Mouse (Mus musculus): Measurements from ENCODE around the gene Gm20441. TPM values are rescaled to one million over a fixed set of nuclear protein-coding genes. Genes with fewer than 3 reads are reported as not detected.

Gm20441 gene
- total and polyA plus RNA-seq, 2 experiments from 2014 or later: not detected

DNA sequence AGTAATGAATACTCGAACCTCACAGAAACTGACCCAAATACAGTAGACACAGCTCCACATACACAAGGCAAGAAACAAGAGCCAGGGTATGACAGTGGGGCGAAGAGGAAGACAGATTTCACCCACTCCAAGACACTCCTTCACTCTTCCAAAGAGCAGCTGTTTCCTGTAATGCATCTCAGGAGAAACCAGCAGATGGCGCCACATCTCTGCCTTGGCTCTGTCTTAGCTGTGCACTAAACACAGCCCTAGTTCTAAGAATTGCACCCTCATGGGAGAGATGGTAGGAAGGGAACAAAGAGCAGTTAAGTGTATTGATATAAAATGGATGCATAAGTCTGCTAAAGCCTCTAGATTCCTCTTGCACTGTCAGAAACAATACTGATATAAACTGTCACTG is 36.7 kb downstream of the Gm20441 start:
- ATAC-seq: peak; percentile 90
- no peaks in the 10 kb centered on the region for H3K4me1 ChIP-seq (ENCODE audit: insufficient read depth, low read length)
- H3K36me3 ChIP-seq (ENCODE audit: insufficient read depth, low read length): peaks cover 64% of the 10 kb centered on the region
- H3K9ac ChIP-seq (replicated peaks; ENCODE audit: low read length): no peak overlapping the region
- WGBS: 37% methylated on average over 3 of the region's 3 CpGs
- DNase-seq (ENCODE audit: low spot score): peak; percentile 93
- no peak overlapping the region for H3K4me3 ChIP-seq (ENCODE audit: low read length)
- TF ChIP-seq CTCF (IDR thresholded peaks at IDR 0.05; ENCODE audit: low read depth): peak; percentile 98
- H3K9me3 ChIP-seq (ENCODE audit: low read length): no peaks in the 10 kb centered on the region
- H3K27ac ChIP-seq: peak overlapping the region; percentile 36; the same call in 1 of the 2 replicates
- no peaks in the 10 kb centered on the region for H3K27me3 ChIP-seq (ENCODE audit: insufficient read depth, low read length)
- H3K4me2 ChIP-seq (ENCODE audit: low read depth, low read length): no peak overlapping the region

DNA sequence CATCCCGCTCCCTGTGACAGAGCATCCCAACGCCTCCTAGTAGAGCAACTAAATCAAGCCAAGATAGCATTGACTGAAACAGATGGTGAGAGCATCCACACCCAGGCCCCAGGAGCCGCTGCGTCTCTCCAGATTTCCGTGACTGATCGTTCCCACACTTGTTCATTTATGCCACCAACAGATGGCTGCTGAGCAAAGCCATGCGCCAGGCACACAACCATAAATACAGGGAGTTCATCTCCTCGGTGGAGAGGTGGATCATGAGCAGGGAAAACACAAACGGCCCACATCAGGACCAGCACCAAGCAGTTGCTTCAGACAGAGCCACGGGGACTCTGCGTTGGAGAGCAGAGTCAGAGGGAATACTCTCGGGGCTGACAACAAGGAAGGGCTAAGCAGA is 37.4 kb downstream of the Gm20441 start:
- H3K4me3 ChIP-seq (ENCODE audit: low read length): no peak overlapping the region
- peak; percentile 24 for DNase-seq (ENCODE audit: low spot score)
- ATAC-seq: no peak
- no peaks in the 10 kb centered on the region for H3K9me3 ChIP-seq (ENCODE audit: low read length)
- 77% methylated on average over 12 of the region's 12 CpGs for WGBS
- H3K9ac ChIP-seq (replicated peaks; ENCODE audit: low read length): no peak overlapping the region
- no peak for TF ChIP-seq CTCF (IDR thresholded peaks at IDR 0.05; ENCODE audit: low read depth)
- no peak overlapping the region for H3K4me2 ChIP-seq (ENCODE audit: low read depth, low read length)
- no peaks in the 10 kb centered on the region for H3K27me3 ChIP-seq (ENCODE audit: insufficient read depth, low read length)
- H3K36me3 ChIP-seq (ENCODE audit: insufficient read depth, low read length): peaks cover 67% of the 10 kb centered on the region
- no peaks in the 10 kb centered on the region for H3K4me1 ChIP-seq (ENCODE audit: insufficient read depth, low read length)
- no peak overlapping the region for H3K27ac ChIP-seq

DNA sequence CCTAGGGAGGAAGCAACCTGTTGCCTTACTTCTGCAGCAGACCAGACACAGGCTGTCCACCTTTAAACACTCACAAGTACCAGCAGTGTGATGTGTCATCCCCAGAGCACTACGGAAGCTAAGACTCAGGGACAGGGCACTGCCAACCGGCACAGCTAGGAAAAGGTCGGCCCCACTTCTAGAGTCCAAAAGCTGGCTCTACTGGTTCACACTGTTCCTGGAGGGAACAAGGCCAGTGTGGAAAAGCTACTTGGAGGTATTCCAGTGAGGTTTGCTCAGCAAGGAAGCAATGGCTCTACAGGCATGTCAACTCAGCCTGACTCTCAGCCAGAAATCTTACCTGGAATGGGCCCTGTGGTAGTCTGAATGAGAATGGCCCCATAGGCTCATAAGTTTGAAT is 39.9 kb downstream of the Gm20441 start:
- TF ChIP-seq CTCF (IDR thresholded peaks at IDR 0.05; ENCODE audit: low read depth): no peak
- H3K4me3 ChIP-seq (ENCODE audit: low read length): no peak overlapping the region
- ATAC-seq: no peak

DNA sequence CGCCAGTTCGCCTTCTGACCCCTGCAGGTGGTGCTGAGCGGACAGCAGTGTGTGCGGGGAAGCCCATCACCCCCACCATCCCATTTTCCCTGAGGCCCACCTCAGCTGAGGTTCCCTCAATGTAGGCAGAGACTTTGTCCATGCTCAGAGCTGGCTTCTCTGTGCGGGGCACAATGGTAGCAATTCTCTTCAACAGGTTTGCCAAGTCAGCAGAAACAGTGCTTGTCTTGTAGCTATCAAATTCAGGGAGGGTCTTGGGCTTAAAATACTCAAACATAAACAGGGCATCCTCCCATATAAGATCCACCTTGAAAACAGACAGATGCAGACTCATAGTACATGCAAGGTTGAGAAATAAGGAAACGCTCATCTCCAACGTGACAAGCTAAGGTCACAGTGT is 55.3 kb downstream of the Gm20441 start:
- Histone ChIP-seq H3K4me3 (ENCODE audit: low read length) (no peak overlapping the region), H3K4me1 (ENCODE audit: insufficient read depth, low read length) (no peaks in the 10 kb centered on the region), H3K36me3 (ENCODE audit: insufficient read depth, low read length) (peaks cover 51% of the 10 kb centered on the region), H3K27me3 (ENCODE audit: insufficient read depth, low read length) (no peaks in the 10 kb centered on the region), H3K4me2 (ENCODE audit: low read depth, low read length) (no peak overlapping the region), H3K9ac (replicated peaks; ENCODE audit: low read length) (no peak overlapping the region), H3K9me3 (ENCODE audit: low read length) (no peaks in the 10 kb centered on the region), H3K27ac (no peak overlapping the region)
- TF ChIP-seq CTCF (IDR thresholded peaks at IDR 0.05; ENCODE audit: low read depth): no peak
- 89% methylated on average over 7 of the region's 7 CpGs for WGBS
- DNase-seq (ENCODE audit: low spot score) (no peak), ATAC-seq (no peak)

More for the DNA sequence above, 39.9 kb downstream of the Gm20441 start:
- Histone ChIP-seq H3K36me3 (ENCODE audit: insufficient read depth, low read length) (peaks cover 59% of the 10 kb centered on the region), H3K4me1 (ENCODE audit: insufficient read depth, low read length) (no peaks in the 10 kb centered on the region), H3K4me2 (ENCODE audit: low read depth, low read length) (no peak overlapping the region), H3K27ac (no peak overlapping the region), H3K9ac (replicated peaks; ENCODE audit: low read length) (no peak overlapping the region), H3K27me3 (ENCODE audit: insufficient read depth, low read length) (no peaks in the 10 kb centered on the region), H3K9me3 (ENCODE audit: low read length) (no peaks in the 10 kb centered on the region)
- no peak for DNase-seq (ENCODE audit: low spot score)
- 93% methylated on average over 3 of the region's 3 CpGs for WGBS

Other genes with a start within 250 kb of the Gm20441 start
- 30.3 and 31.4 TPM in 2 replicates for gene Lrrc75b, start 220.6 kb downstream of the Gm20441 start, total RNA-seq (2014; rRNA removed)
- gene Lrrc75b, start 220.6 kb downstream of the Gm20441 start, polyA plus RNA-seq (2015; fragmentation: Nextera tagmentation; extraction: Ambion mirVana): 26.0 and 26.4 TPM in 2 replicates
- gene Ggt1, start 219.3 kb downstream of the Gm20441 start, total RNA-seq (2014; rRNA removed): 3.2 and 7.6 TPM in 2 replicates
- gene Ggt1, start 219.3 kb downstream of the Gm20441 start, polyA plus RNA-seq (2015; fragmentation: Nextera tagmentation; extraction: Ambion mirVana): 1.0 and 1.2 TPM in 2 replicates
- 2.8 and 3.4 TPM in 2 replicates for gene Ggt5, start 191.6 kb downstream of the Gm20441 start, total RNA-seq (2014; rRNA removed)
- gene Ggt5, start 191.6 kb downstream of the Gm20441 start, polyA plus RNA-seq (2015; fragmentation: Nextera tagmentation; extraction: Ambion mirVana): 2.3 TPM in 2 replicates
- gene Susd2, start 136.9 kb downstream of the Gm20441 start, total RNA-seq (2014; rRNA removed): 14.4 and 14.9 TPM in 2 replicates
- gene Susd2, start 136.9 kb downstream of the Gm20441 start, polyA plus RNA-seq (2015; fragmentation: Nextera tagmentation; extraction: Ambion mirVana): 11.2 and 11.4 TPM in 2 replicates
- gene Cabin1, start 16.6 kb downstream of the Gm20441 start, total RNA-seq (2014; rRNA removed): 92.9 and 96.4 TPM in 2 replicates
- 30.1 and 33.6 TPM in 2 replicates for gene Cabin1, start 16.6 kb downstream of the Gm20441 start, polyA plus RNA-seq (2015; fragmentation: Nextera tagmentation; extraction: Ambion mirVana)
- 63.6 and 67.4 TPM in 2 replicates for gene Ddt, start 7.5 kb downstream of the Gm20441 start, total RNA-seq (2014; rRNA removed)
- 115 and 120 TPM in 2 replicates for gene Ddt, start 7.5 kb downstream of the Gm20441 start, polyA plus RNA-seq (2015; fragmentation: Nextera tagmentation; extraction: Ambion mirVana)
- 1.8 and 3.2 TPM in 2 replicates for gene Gstt3, start 460 bp upstream of the Gm20441 start, total RNA-seq (2014; rRNA removed)
- 2.8 and 4.2 TPM in 2 replicates for gene Gstt3, start 460 bp upstream of the Gm20441 start, polyA plus RNA-seq (2015; fragmentation: Nextera tagmentation; extraction: Ambion mirVana)
- gene Gstt1, start 17.6 kb upstream of the Gm20441 start, total RNA-seq (2014; rRNA removed): 38.1 and 39.3 TPM in 2 replicates
- gene Gstt1, start 17.6 kb upstream of the Gm20441 start, polyA plus RNA-seq (2015; fragmentation: Nextera tagmentation; extraction: Ambion mirVana): 20.8 and 24.4 TPM in 2 replicates
- not detected in 2 replicates for gene Gstt4, start 41.6 kb upstream of the Gm20441 start, total RNA-seq (2014; rRNA removed)
- not detected in 2 replicates for gene Gstt4, start 41.6 kb upstream of the Gm20441 start, polyA plus RNA-seq (2015; fragmentation: Nextera tagmentation; extraction: Ambion mirVana)
- 2.1 and 10.2 TPM in 2 replicates for gene Gstt2, start 56.5 kb upstream of the Gm20441 start, total RNA-seq (2014; rRNA removed)
- gene Gstt2, start 56.5 kb upstream of the Gm20441 start, polyA plus RNA-seq (2015; fragmentation: Nextera tagmentation; extraction: Ambion mirVana): 9.3 and 11.1 TPM in 2 replicates
- 1,072 and 1,222 TPM in 2 replicates for gene Mif, start 79.3 kb upstream of the Gm20441 start, total RNA-seq (2014; rRNA removed)
- 1,792 and 1,891 TPM in 2 replicates for gene Mif, start 79.3 kb upstream of the Gm20441 start, polyA plus RNA-seq (2015; fragmentation: Nextera tagmentation; extraction: Ambion mirVana)
- gene Derl3, start 112.5 kb upstream of the Gm20441 start, total RNA-seq (2014; rRNA removed): 0.79 and 1.8 TPM in 2 replicates
- 0.63 and 0.74 TPM in 2 replicates for gene Derl3, start 112.5 kb upstream of the Gm20441 start, polyA plus RNA-seq (2015; fragmentation: Nextera tagmentation; extraction: Ambion mirVana)
- 142 and 156 TPM in 2 replicates for gene Smarcb1, start 140.7 kb upstream of the Gm20441 start, total RNA-seq (2014; rRNA removed)
- 197 and 199 TPM in 2 replicates for gene Smarcb1, start 140.7 kb upstream of the Gm20441 start, polyA plus RNA-seq (2015; fragmentation: Nextera tagmentation; extraction: Ambion mirVana)
- gene Chchd10, start 152.2 kb upstream of the Gm20441 start, total RNA-seq (2014; rRNA removed): 327 and 332 TPM in 2 replicates
- gene Chchd10, start 152.2 kb upstream of the Gm20441 start, polyA plus RNA-seq (2015; fragmentation: Nextera tagmentation; extraction: Ambion mirVana): 304 and 312 TPM in 2 replicates
- 6.1 and 9.5 TPM in 2 replicates for gene Mmp11, start 155.5 kb upstream of the Gm20441 start, total RNA-seq (2014; rRNA removed)
- 7.8 and 8.3 TPM in 2 replicates for gene Mmp11, start 155.5 kb upstream of the Gm20441 start, polyA plus RNA-seq (2015; fragmentation: Nextera tagmentation; extraction: Ambion mirVana)
- 0.73 TPM in 1 of 2 replicates, not detected in the other for gene Gm867, start 159.7 kb upstream of the Gm20441 start, total RNA-seq (2014; rRNA removed)
- gene Gm867, start 159.7 kb upstream of the Gm20441 start, polyA plus RNA-seq (2015; fragmentation: Nextera tagmentation; extraction: Ambion mirVana): 2.3 and 2.4 TPM in 2 replicates
- gene Vpreb3, start 162.1 kb upstream of the Gm20441 start, total RNA-seq (2014; rRNA removed): not detected in 2 replicates
- gene Vpreb3, start 162.1 kb upstream of the Gm20441 start, polyA plus RNA-seq (2015; fragmentation: Nextera tagmentation; extraction: Ambion mirVana): 0.52 and 0.75 TPM in 2 replicates
- gene Gm5134, start 173.6 kb upstream of the Gm20441 start, total RNA-seq (2014; rRNA removed): not detected in 2 replicates
- not detected in 2 replicates for gene Gm5134, start 173.6 kb upstream of the Gm20441 start, polyA plus RNA-seq (2015; fragmentation: Nextera tagmentation; extraction: Ambion mirVana)